Mouse (Mus musculus) intestine, postnatal 0 days (tissue): ENCODE measurements around the gene Il34. TPM values are rescaled to one million over a fixed set of nuclear protein-coding genes. Genes with fewer than 3 reads are reported as not detected.

ENCODE experiments used
- ATAC-seq: fragments of 200-750 bp; cut with Nextera tagmentation; 2 replicates; pipeline ENCODE4 v1.8.0; 2017; ENCODE audit warnings: mild to moderate bottlenecking, moderate TSS enrichment, moderate library complexity
- H3K27ac ChIP-seq: fragments of 300-500 bp; sonication (generic); 2 replicates; pipeline ENCODE4 v1.5.1; 2014; ENCODE audit warnings: mild to moderate bottlenecking, low read depth, low read length, moderate library complexity
- H3K27me3 ChIP-seq: fragments of 300-500 bp; sonication (generic); replicated peaks from 2 replicates; pipeline ENCODE4 v1.6.1; 2014; ENCODE audit warnings: low read length, mixed read lengths; ENCODE audit not compliant: control insufficient read depth, insufficient read depth
- H3K36me3 ChIP-seq: fragments of 300-500 bp; sonication (generic); 2 replicates; pipeline ENCODE4 v1.6.1; 2014; ENCODE audit warnings: mild to moderate bottlenecking, moderate library complexity; ENCODE audit not compliant: control insufficient read depth, insufficient read depth
- H3K4me1 ChIP-seq: fragments of 300-500 bp; sonication (generic); replicated peaks from 2 replicates; pipeline ENCODE4 v1.6.1; 2014; ENCODE audit warnings: antibody characterized with exemption, low read length, mixed read lengths; ENCODE audit not compliant: control insufficient read depth, insufficient read depth
- H3K4me2 ChIP-seq: fragments of 300-500 bp; sonication (generic); replicated peaks from 2 replicates; pipeline ENCODE4 v1.6.1; 2014; ENCODE audit warnings: low read depth, mild to moderate bottlenecking, moderate library complexity
- H3K4me3 ChIP-seq: fragments of 300-500 bp; sonication (generic); 2 replicates; pipeline ENCODE4 v1.5.1; 2014; ENCODE audit warnings: low read depth, low read length
- H3K9ac ChIP-seq: fragments of 300-500 bp; sonication (generic); 2 replicates; pipeline ENCODE4 v1.6.1; 2014; ENCODE audit warnings: mild to moderate bottlenecking, low read depth, low read length
- H3K9me3 ChIP-seq: fragments of 300-500 bp; sonication (generic); 2 replicates; pipeline ENCODE4 v1.6.1; 2016; ENCODE audit warnings: mixed run types; ENCODE audit not compliant: control insufficient read depth
- CTCF ChIP-seq: sonication (generic); IDR thresholded peaks from 2 replicates; pipeline ENCODE4 v1.5.1; 2016; ENCODE audit warnings: low read depth, mild to moderate bottlenecking, control low read depth, antibody characterized with exemption, moderate library complexity
- WGBS: fragments of 180-500 bp; shearing (Covaris S2); extraction: QIAGEN DNeasy Blood & Tissue Kit; methylation state at CpG from one replicate; pipeline ENCODE4 v1.1.7; 2014; 5-methylcytosine and 5-hydroxymethylcytosine counted together
- polyA plus RNA-seq: library from polyadenylated mRNA; unstranded; fragments of >200 nt; fragmentation: Nextera tagmentation; extraction: Ambion mirVana; gene quantifications from 2 replicates; pipeline ENCODE4 v1.2.1, GENCODE M21; 2015

The Il34 gene
- polyA plus RNA-seq, 1 experiment from 2014 or later, result 3.0 TPM

DNA sequence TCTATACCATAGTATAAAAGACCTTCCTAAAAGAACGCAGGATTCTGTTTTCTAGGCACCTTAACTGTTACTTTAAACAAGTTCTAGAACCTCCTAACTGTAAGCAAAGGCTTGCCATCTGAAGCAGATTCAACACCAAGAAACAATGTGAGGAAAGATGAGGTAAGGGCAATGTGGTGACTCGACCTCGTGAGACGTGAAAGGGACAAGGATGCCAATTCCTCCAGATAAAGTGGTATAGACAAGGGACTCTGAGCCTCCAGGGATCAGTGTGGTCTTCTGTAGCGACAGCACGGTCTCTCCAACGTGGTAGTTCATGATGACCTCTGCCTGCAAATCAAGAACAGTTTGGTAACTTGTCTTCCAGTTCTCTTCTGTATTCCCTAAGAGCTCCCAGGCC, 6.1 kb upstream of the Il34 start:
- Histone ChIP-seq H3K4me2 (no peak overlapping the region), H3K9me3 (no peaks in the 10 kb centered on the region), H3K27me3 (no peaks in the 10 kb centered on the region), H3K36me3 (peaks cover 77% of the 10 kb centered on the region), H3K4me1 (no peaks in the 10 kb centered on the region), H3K27ac (no peak overlapping the region), H3K4me3 (no peak overlapping the region), H3K9ac (no peak overlapping the region)
- no peak for ATAC-seq
- 85% methylated on average over 7 of the region's 7 CpGs for WGBS
- no peak for TF ChIP-seq CTCF

DNA sequence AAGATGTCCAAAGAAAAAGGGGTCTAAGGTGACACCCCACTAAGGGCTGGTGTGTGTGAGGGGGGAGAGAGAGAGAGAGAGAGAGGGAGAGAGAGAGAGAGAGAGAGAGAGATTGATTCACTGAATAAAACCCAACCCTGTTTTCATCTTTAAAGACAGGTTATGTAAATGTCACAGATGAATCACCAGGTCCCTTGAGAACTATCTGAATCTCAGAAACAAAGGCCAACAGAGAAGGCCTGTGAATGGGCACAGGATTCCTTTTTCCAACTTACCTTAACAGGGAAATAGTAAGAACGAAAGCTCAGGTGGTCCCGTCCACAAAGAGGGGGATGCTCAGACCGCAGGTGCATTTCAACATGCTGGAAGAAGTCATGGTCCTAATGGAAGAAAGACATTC, 5.4 kb upstream of the Il34 start:
- Histone ChIP-seq H3K9ac (no peak overlapping the region), H3K4me3 (no peak overlapping the region), H3K4me2 (no peak overlapping the region), H3K27ac (no peak overlapping the region), H3K27me3 (no peaks in the 10 kb centered on the region), H3K36me3 (peaks cover 70% of the 10 kb centered on the region), H3K4me1 (no peaks in the 10 kb centered on the region), H3K9me3 (no peaks in the 10 kb centered on the region)
- ATAC-seq, result no peak
- WGBS, result 94% methylated on average over 3 of the region's 3 CpGs
- no peak for TF ChIP-seq CTCF

DNA sequence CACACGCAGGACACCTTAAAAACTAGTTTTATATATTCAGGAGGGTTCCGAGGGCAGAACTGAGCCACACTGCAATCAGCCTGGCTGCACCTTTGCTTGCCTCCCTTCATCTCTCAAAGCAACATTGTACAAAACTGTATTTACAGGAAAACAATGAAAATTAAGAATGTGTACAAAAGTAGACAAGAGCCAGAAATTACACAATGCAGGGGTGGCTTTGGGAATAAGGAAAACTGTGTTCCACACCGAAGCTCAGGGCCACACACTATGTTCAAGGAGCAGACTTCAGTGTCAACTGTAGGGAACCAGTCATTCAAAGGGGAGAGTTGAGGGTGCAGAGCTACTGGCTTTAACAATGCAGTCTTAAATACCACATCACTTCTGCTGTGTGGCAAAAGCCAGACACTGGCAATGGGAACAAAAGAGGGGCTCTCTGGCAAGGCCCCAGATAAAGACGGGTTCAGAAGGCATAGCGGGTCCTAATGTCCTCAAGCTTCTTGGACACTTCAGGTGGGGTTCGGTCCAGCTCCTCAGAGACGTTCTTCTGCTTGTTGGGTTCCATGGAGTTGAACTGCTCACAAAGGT, 4.8 kb upstream of the Il34 start:
- no peak for ATAC-seq
- Histone ChIP-seq H3K4me2 (no peak overlapping the region), H3K9me3 (no peaks in the 10 kb centered on the region), H3K4me1 (no peaks in the 10 kb centered on the region), H3K9ac (no peak overlapping the region), H3K27ac (no peak overlapping the region), H3K27me3 (no peaks in the 10 kb centered on the region), H3K4me3 (no peak overlapping the region), H3K36me3 (peaks cover 64% of the 10 kb centered on the region)
- no peak for TF ChIP-seq CTCF
- WGBS, result 88% methylated on average over 7 of the region's 7 CpGs

DNA sequence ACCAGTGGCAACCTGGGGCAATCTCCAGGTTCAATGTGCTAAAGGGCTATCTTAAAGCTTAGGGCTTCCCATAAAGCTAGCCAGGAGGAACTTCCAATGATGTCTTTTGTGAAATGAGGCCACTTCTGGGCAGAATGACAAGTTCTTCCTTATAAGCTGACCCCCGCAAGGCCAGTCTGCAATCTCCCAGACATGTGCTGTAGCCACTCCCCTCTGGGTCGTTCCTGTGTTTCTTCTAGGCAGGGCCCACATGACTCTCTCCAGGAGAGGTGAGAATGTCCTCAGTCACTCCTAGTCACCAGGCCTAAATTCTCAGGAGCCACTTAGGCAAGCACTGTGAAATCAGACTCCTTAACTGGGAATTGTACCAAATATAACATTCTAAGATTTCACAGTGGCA, 4.1 kb upstream of the Il34 start:
- Histone ChIP-seq H3K27me3 (no peaks in the 10 kb centered on the region), H3K9me3 (no peaks in the 10 kb centered on the region), H3K4me3 (no peak overlapping the region), H3K27ac (no peak overlapping the region), H3K4me1 (no peaks in the 10 kb centered on the region), H3K9ac (no peak overlapping the region), H3K4me2 (no peak overlapping the region), H3K36me3 (peaks cover 57% of the 10 kb centered on the region)
- no peak for TF ChIP-seq CTCF
- ATAC-seq, result no peak
- WGBS, result 13% methylated on average over 2 of the region's 2 CpGs

DNA sequence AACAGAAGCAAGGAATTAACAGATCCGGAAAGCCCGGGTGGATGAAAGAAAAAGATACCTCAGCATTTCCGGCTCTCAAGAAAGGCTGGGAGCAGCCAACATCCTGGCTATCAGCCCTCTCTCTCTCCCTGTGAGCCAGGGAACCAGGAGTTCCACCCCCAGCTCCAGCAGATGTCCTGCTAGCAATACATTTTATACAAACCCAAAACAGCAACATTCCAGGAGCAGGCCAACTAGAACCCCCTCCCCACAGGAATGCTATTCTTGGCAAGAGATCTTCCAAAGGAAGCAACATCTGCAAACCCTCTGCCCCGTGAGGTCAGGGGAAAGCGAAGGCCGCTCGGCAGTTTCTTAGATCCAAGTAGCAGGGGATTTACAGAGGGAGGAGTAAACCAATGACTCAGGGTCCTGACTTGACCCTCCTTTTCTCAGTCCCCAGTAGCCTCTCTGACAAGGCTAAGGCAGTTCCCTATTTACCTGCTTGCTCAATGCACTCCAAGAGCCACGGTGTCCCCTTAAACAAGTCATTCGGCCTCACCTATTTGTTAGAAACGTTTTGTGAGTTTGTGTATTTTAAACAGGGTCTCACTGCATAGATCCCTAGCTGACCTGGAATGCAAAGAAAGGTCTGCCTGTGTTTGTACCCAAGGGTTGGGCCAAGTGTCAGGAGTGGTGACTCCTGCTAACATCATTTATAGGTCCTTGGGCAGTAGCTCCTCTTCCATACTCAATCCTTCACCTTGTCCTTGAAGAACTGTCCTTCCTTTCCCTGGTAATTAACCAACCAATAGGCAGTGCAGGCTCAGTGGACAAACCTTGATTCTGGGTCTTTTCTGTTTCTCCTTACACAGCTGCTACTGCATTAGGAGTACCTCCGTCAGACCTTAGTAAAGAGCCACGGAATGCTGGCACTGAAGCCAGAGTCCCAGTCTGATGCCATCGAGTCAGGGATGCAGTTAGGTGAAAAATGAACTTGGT, 3.1 kb upstream of the Il34 start:
- Histone ChIP-seq H3K36me3 (peaks cover 47% of the 10 kb centered on the region), H3K4me2 (no peak overlapping the region), H3K9ac (no peak overlapping the region), H3K27ac (no peak overlapping the region), H3K9me3 (no peaks in the 10 kb centered on the region), H3K4me1 (no peaks in the 10 kb centered on the region), H3K27me3 (no peaks in the 10 kb centered on the region), H3K4me3 (no peak overlapping the region)
- no peak for TF ChIP-seq CTCF
- 52% methylated on average over 13 of the region's 13 CpGs for WGBS
- 0 out of 2 replicates have a peak, but pooled peaks have one; percentile 19 for ATAC-seq

DNA sequence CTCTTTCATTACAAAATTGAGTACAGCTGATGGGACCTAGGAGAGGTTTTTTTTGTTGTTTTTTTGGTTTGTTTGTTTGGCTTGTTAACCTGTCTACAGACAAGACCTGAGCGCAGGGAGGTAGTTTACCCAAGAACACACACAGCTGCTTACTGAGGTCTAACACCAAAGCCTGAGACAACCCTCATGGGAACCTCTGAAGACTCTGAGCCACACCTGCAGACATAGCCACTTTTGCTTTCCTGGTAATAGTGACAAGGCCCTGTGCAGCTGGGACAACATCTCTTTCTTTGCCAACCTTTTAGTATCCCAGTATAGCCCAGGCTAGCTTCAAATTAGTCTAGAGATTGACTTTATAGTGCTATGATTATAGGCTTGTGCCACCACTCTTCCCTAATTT, 422 bp upstream of the Il34 start:
- Histone ChIP-seq H3K27ac (no peak overlapping the region), H3K9ac (no peak overlapping the region), H3K4me3 (no peak overlapping the region), H3K4me2 (no peak overlapping the region), H3K36me3 (peaks cover 21% of the 10 kb centered on the region), H3K4me1 (no peaks in the 10 kb centered on the region), H3K9me3 (no peaks in the 10 kb centered on the region), H3K27me3 (no peaks in the 10 kb centered on the region)
- TF ChIP-seq CTCF, result no peak
- 81% methylated on average over 1 of the region's 1 CpGs for WGBS
- ATAC-seq, result no peak
